Mouse (Mus musculus) limb, embryonic 11.5 days (tissue): ENCODE results near the gene Grm7. TPM values are rescaled to one million over a fixed set of nuclear protein-coding genes. Genes with fewer than 3 reads are reported as not detected.

Experiments
- ATAC-seq: fragments of 200-750 bp; cut with Nextera tagmentation; 2 replicates; pipeline ENCODE4 v1.8.0; 2017; ENCODE audit warnings: low read depth; ENCODE audit not compliant: insufficient number of reproducible peaks, low FRiP score, low TSS enrichment
- DNase-seq: peaks from one replicate; pipeline ENCODE4 v3.0.0-alpha.2; 2015; ENCODE audit warnings: low spot score
- H3K27ac ChIP-seq: fragments of 300-500 bp; sonication (generic); replicated peaks from 2 replicates; pipeline ENCODE4 v1.5.1; 2014; ENCODE audit warnings: low read depth, mild to moderate bottlenecking, low read length
- H3K27me3 ChIP-seq: fragments of 300-500 bp; sonication (generic); 2 replicates; pipeline ENCODE4 v1.6.1; 2014; ENCODE audit warnings: mild to moderate bottlenecking, low read length, mixed read lengths; ENCODE audit not compliant: control insufficient read depth, insufficient read depth
- H3K36me3 ChIP-seq: fragments of 300-500 bp; sonication (generic); 2 replicates; pipeline ENCODE4 v1.6.1; 2014; ENCODE audit warnings: mild to moderate bottlenecking, low read length, moderate library complexity, mixed read lengths; ENCODE audit not compliant: control insufficient read depth, insufficient read depth
- H3K4me1 ChIP-seq: fragments of 300-500 bp; sonication (generic); 2 replicates; pipeline ENCODE4 v1.6.1; 2014; ENCODE audit warnings: low read length, mixed read lengths; ENCODE audit not compliant: control insufficient read depth, insufficient read depth
- H3K4me2 ChIP-seq: fragments of 300-500 bp; sonication (generic); 2 replicates; pipeline ENCODE4 v1.6.1; 2014; ENCODE audit warnings: low read depth, mild to moderate bottlenecking, moderate library complexity; ENCODE audit not compliant: severe bottlenecking
- H3K4me3 ChIP-seq: fragments of 300-500 bp; sonication (generic); 2 replicates; pipeline ENCODE4 v1.5.1; 2014; ENCODE audit warnings: low read depth, low read length
- H3K9ac ChIP-seq: fragments of 300-500 bp; sonication (generic); 2 replicates; pipeline ENCODE4 v1.6.1; 2014; ENCODE audit warnings: mild to moderate bottlenecking, low read length
- H3K9me3 ChIP-seq: fragments of 300-500 bp; sonication (generic); 2 replicates; pipeline ENCODE4 v1.6.1; 2016; ENCODE audit warnings: low read length; ENCODE audit not compliant: control insufficient read depth
- WGBS: fragments of 180-500 bp; shearing (Covaris S2); extraction: QIAGEN DNeasy Blood & Tissue Kit; methylation state at CpG from one replicate; pipeline ENCODE4 v1.1.7; 2014; 5-methylcytosine and 5-hydroxymethylcytosine counted together
- polyA plus RNA-seq: library from polyadenylated mRNA; unstranded; fragments of >200 nt; fragmentation: Nextera tagmentation; extraction: Ambion mirVana; gene quantifications from 2 replicates; pipeline ENCODE4 v1.2.1, GENCODE M21; 2014

Grm7 gene
- polyA plus RNA-seq, 1 experiment from 2014 or later, result 0.15 TPM

- Histone ChIP-seq H3K36me3 (no peaks in the 10 kb centered on the region), H3K27ac (no peak overlapping the region), H3K27me3 (no peaks in the 10 kb centered on the region), H3K4me3 (no peak overlapping the region), H3K4me2 (no peak overlapping the region), H3K9me3 (no peaks in the 10 kb centered on the region), H3K9ac (no peak overlapping the region), H3K4me1 (no peaks in the 10 kb centered on the region)
- 86% methylated on average over 3 of the region's 3 CpGs for WGBS
- ATAC-seq, result no peak
- DNase-seq, result no peak
Observed at GRCm38 (mm10) chr6:111195333-111195732, 550.0 kb downstream of the Grm7 start.

GRCm38 (mm10) chr6:111221083-111221729 is 575.8 kb downstream of the Grm7 start:
- 77% methylated on average over 6 of the region's 6 CpGs for WGBS
- Histone ChIP-seq H3K9ac (no peak overlapping the region), H3K36me3 (no peaks in the 10 kb centered on the region), H3K4me3 (no peak overlapping the region), H3K4me1 (no peaks in the 10 kb centered on the region), H3K27ac (no peak overlapping the region), H3K4me2 (no peak overlapping the region), H3K27me3 (no peaks in the 10 kb centered on the region), H3K9me3 (no peaks in the 10 kb centered on the region)
- no peak for DNase-seq
- ATAC-seq, result no peak

GRCm38 (mm10) chr6:111255215-111255614 is 609.8 kb downstream of the Grm7 start:
- ATAC-seq (no peak), DNase-seq (no peak)
- no peaks in the 10 kb centered on the region for H3K36me3 ChIP-seq
- H3K4me1 ChIP-seq, result no peaks in the 10 kb centered on the region
- no peak overlapping the region for H3K9ac ChIP-seq
- H3K4me3 ChIP-seq, result no peak overlapping the region
- no peak overlapping the region for H3K27ac ChIP-seq
- 94% methylated on average over 5 of the region's 5 CpGs for WGBS
- H3K9me3 ChIP-seq, result no peaks in the 10 kb centered on the region
- H3K27me3 ChIP-seq, result no peaks in the 10 kb centered on the region
- H3K4me2 ChIP-seq, result no peak overlapping the region

GRCm38 (mm10) chr6:111256939-111257338 is 611.6 kb downstream of the Grm7 start:
- Histone ChIP-seq H3K27ac (no peak overlapping the region), H3K4me2 (no peak overlapping the region), H3K27me3 (no peaks in the 10 kb centered on the region), H3K9me3 (no peaks in the 10 kb centered on the region), H3K4me1 (no peaks in the 10 kb centered on the region), H3K36me3 (no peaks in the 10 kb centered on the region), H3K9ac (no peak overlapping the region), H3K4me3 (no peak overlapping the region)
- DNase-seq, result peak; percentile 21
- 48% methylated on average over 3 of the region's 3 CpGs for WGBS
- ATAC-seq, result no peak

GRCm38 (mm10) chr6:111258256-111258655 is 612.9 kb downstream of the Grm7 start:
- Histone ChIP-seq H3K4me2 (no peak overlapping the region), H3K9ac (no peak overlapping the region), H3K27ac (no peak overlapping the region), H3K36me3 (no peaks in the 10 kb centered on the region), H3K4me1 (no peaks in the 10 kb centered on the region), H3K4me3 (no peak overlapping the region), H3K9me3 (no peaks in the 10 kb centered on the region), H3K27me3 (no peaks in the 10 kb centered on the region)
- 85% methylated on average over 3 of the region's 3 CpGs for WGBS
- ATAC-seq (no peak), DNase-seq (no peak)

- WGBS, result 83% methylated on average over 1 of the region's 1 CpGs
- Histone ChIP-seq H3K9me3 (no peaks in the 10 kb centered on the region), H3K4me2 (no peak overlapping the region), H3K9ac (no peak overlapping the region), H3K36me3 (no peaks in the 10 kb centered on the region), H3K27me3 (no peaks in the 10 kb centered on the region), H3K4me1 (no peaks in the 10 kb centered on the region), H3K4me3 (no peak overlapping the region), H3K27ac (no peak overlapping the region)
- ATAC-seq (no peak), DNase-seq (no peak)
Observed at GRCm38 (mm10) chr6:111261181-111261580, 615.8 kb downstream of the Grm7 start.

- no peak overlapping the region for H3K4me3 ChIP-seq
- no peak overlapping the region for H3K4me2 ChIP-seq
- H3K9ac ChIP-seq, result no peak overlapping the region
- DNase-seq (no peak), ATAC-seq (no peak)
- WGBS, result 43% methylated on average over 4 of the region's 4 CpGs
- H3K27ac ChIP-seq, result no peak overlapping the region
- no peaks in the 10 kb centered on the region for H3K27me3 ChIP-seq
- H3K9me3 ChIP-seq, result no peaks in the 10 kb centered on the region
- H3K4me1 ChIP-seq, result no peaks in the 10 kb centered on the region
- no peaks in the 10 kb centered on the region for H3K36me3 ChIP-seq
Observed at GRCm38 (mm10) chr6:111276657-111277056, 631.3 kb downstream of the Grm7 start.

GRCm38 (mm10) chr6:111278516-111278915 is 633.1 kb downstream of the Grm7 start:
- H3K4me1 ChIP-seq, result no peaks in the 10 kb centered on the region

GRCm38 (mm10) chr6:111293505-111294001 is 648.2 kb downstream of the Grm7 start:
- H3K4me3 ChIP-seq, result no peak overlapping the region
- no peak overlapping the region for H3K4me2 ChIP-seq
- H3K9ac ChIP-seq, result no peak overlapping the region
- H3K27ac ChIP-seq, result no peak overlapping the region
- WGBS, result 76% methylated on average over 5 of the region's 5 CpGs
- DNase-seq, result no peak
- H3K36me3 ChIP-seq, result no peaks in the 10 kb centered on the region
- no peak for ATAC-seq
- no peaks in the 10 kb centered on the region for H3K27me3 ChIP-seq
- H3K4me1 ChIP-seq, result no peaks in the 10 kb centered on the region
- H3K9me3 ChIP-seq, result no peaks in the 10 kb centered on the region

More at GRCm38 (mm10) chr6:111278516-111278915, 633.1 kb downstream of the Grm7 start:
- Histone ChIP-seq H3K4me3 (no peak overlapping the region), H3K9me3 (no peaks in the 10 kb centered on the region), H3K9ac (no peak overlapping the region), H3K27me3 (no peaks in the 10 kb centered on the region), H3K36me3 (no peaks in the 10 kb centered on the region), H3K27ac (no peak overlapping the region), H3K4me2 (no peak overlapping the region)
- ATAC-seq (no peak), DNase-seq (no peak)
